Mouse (Mus musculus) embryonic facial prominence, embryonic 14.5 days (tissue): ENCODE data around the gene Klhdc4. TPM values are rescaled to one million over a fixed set of nuclear protein-coding genes. Genes with fewer than 3 reads are reported as not detected.
A peak's percentile ranks its signal among the peaks of the same experiment; 100 is the strongest.

Source experiments
- ATAC-seq: fragments of 200-750 bp; cut with Nextera tagmentation; 2 replicates; pipeline ENCODE4 v1.8.0; 2017; ENCODE audit warnings: low read depth, moderate number of reproducible peaks, moderate TSS enrichment
- DNase-seq: peaks from one replicate; pipeline ENCODE4 v3.0.0-alpha.2; 2015; ENCODE audit warnings: low spot score
- H3K27ac ChIP-seq: fragments of 300-500 bp; sonication (generic); replicated peaks from 2 replicates; pipeline ENCODE4 v1.5.1; 2014; ENCODE audit warnings: low read depth, mild to moderate bottlenecking, low read length, moderate library complexity
- H3K27me3 ChIP-seq: fragments of 300-500 bp; sonication (generic); replicated peaks from 2 replicates; pipeline ENCODE4 v1.6.1; 2014; ENCODE audit warnings: low read length; ENCODE audit not compliant: control insufficient read depth, insufficient read depth
- H3K36me3 ChIP-seq: fragments of 300-500 bp; sonication (generic); 2 replicates; pipeline ENCODE4 v1.6.1; 2014; ENCODE audit warnings: low read length, mixed read lengths; ENCODE audit not compliant: control insufficient read depth, insufficient read depth
- H3K4me1 ChIP-seq: fragments of 300-500 bp; sonication (generic); 2 replicates; pipeline ENCODE4 v1.6.1; 2014; ENCODE audit warnings: antibody characterized with exemption, low read length; ENCODE audit not compliant: control insufficient read depth, insufficient read depth
- H3K4me2 ChIP-seq: fragments of 300-500 bp; sonication (generic); 2 replicates; pipeline ENCODE4 v1.6.1; 2014; ENCODE audit warnings: low read depth, mild to moderate bottlenecking, low read length, moderate library complexity, mixed read lengths
- H3K4me3 ChIP-seq: fragments of 300-500 bp; sonication (generic); 2 replicates; pipeline ENCODE4 v1.5.1; 2014; ENCODE audit warnings: low read depth, mild to moderate bottlenecking, low read length
- H3K9ac ChIP-seq: fragments of 300-500 bp; sonication (generic); 2 replicates; pipeline ENCODE4 v1.6.1; 2014; ENCODE audit warnings: low read depth, mild to moderate bottlenecking, low read length, moderate library complexity, mixed read lengths
- H3K9me3 ChIP-seq: fragments of 300-500 bp; sonication (generic); 2 replicates; pipeline ENCODE4 v1.6.1; 2016; ENCODE audit warnings: low read length; ENCODE audit not compliant: control insufficient read depth
- WGBS: fragments of 180-500 bp; shearing (Covaris S2); extraction: QIAGEN DNeasy Blood & Tissue Kit; methylation state at CpG from one replicate; pipeline ENCODE4 v1.1.7; 2014; 5-methylcytosine and 5-hydroxymethylcytosine counted together
- polyA plus RNA-seq: library from polyadenylated mRNA; unstranded; fragments of >200 nt; fragmentation: Nextera tagmentation; extraction: Ambion mirVana; gene quantifications from 2 replicates; pipeline ENCODE4 v1.2.1, GENCODE M21; 2014

Klhdc4 gene
- polyA plus RNA-seq, 1 experiment from 2014 or later, result 25.6 TPM

DNA sequence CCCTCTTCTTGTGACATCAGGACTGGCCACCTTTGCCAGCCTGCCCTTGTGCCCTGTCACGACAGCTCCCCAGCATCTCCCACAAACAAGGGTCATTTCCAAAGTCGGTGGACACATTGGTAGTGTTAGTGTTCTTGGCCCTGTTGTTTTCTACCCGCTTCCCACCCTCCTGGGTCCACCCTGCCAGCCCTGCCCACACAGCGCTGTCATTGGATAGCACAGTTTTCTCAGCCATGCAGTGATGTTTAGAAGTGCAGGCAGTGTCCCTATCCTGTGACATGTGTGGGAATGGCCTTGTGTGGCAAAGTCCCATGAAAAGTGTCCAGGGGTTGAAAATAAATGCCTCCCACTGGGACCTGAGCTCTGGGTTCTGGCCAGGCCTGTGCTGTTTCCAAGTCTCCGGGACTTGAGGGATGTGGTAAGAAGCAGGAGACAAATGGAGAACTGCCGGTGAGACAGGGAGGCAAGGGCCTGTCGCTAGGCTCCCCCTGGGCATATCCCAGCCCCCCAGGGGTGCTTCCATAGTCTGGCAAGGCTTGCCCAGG, 63.7 kb downstream of the Klhdc4 start:
- H3K27ac ChIP-seq, result no peak overlapping the region

DNA sequence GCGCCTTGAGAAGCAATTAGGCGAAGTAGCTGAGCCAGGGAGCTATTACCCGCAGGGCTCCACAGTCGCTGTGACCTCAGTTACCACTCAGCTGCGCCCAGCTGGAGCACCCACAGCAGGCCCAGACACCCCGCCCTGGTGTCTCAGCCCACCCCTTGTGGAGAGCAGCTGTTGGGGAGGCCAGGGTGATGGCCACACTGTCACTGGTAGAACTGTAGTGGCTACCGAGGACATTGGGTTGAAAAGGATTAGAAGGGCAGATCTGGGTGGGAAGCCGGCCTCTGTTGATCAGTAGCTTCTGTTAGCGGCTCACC, 65.7 kb downstream of the Klhdc4 start:
- Histone ChIP-seq H3K27me3 (no peaks in the 10 kb centered on the region), H3K9ac (no peak overlapping the region), H3K27ac (no peak overlapping the region), H3K9me3 (no peaks in the 10 kb centered on the region), H3K36me3 (no peaks in the 10 kb centered on the region), H3K4me1 (no peaks in the 10 kb centered on the region), H3K4me3 (no peak overlapping the region), H3K4me2 (no peak overlapping the region)
- 61% methylated on average over 9 of the region's 9 CpGs for WGBS
- DNase-seq, result no peak
- ATAC-seq, result peak; percentile 53; the same call in 1 of the 2 replicates

More for the DNA sequence above, 63.7 kb downstream of the Klhdc4 start:
- Histone ChIP-seq H3K9ac (no peak overlapping the region), H3K27me3 (no peaks in the 10 kb centered on the region), H3K9me3 (no peaks in the 10 kb centered on the region), H3K36me3 (no peaks in the 10 kb centered on the region), H3K4me2 (no peak overlapping the region), H3K4me3 (no peak overlapping the region), H3K4me1 (no peaks in the 10 kb centered on the region)
- ATAC-seq (no peak), DNase-seq (no peak)
- WGBS, result 75% methylated on average over 7 of the region's 7 CpGs

DNA sequence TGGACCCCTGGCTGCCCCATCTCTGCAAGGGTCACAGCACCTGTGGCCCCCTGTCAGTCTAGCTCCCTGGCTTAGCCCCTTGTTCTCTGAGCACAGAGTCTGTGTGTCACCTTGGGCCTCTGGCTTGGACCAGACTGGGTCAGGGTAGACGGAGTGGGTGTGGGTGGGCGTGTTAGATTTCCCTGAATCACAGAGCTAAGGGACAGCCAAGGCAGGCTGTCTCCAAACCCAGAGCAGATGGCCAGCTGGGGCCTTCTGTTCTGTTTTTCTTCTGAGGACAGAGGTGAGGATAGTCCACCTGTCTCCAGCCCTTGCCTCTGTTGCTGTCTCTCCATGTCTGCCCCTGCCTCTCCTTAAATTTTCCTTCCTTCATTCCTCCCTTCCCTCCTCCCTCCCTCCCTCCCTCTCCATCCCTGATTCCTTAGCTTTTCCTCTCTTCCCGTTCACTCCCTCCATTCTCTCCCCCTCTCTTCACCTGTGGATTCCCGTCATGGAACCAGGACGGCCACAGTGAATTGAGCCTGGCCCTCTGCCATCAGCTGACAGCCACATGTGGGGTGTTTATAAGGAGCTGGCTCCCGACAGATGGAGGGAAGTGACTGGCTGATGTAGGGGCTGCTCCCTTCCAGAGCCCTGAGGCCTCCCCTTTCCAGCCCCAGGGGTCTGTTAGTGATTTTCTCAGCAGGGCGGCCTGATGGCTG, 66.2 kb downstream of the Klhdc4 start:
- no peaks in the 10 kb centered on the region for H3K27me3 ChIP-seq
- DNase-seq, result peak; percentile 56
- no peak overlapping the region for H3K27ac ChIP-seq
- 31% methylated on average over 7 of the region's 7 CpGs for WGBS
- no peaks in the 10 kb centered on the region for H3K4me1 ChIP-seq
- ATAC-seq, result peak; percentile 67
- no peak overlapping the region for H3K9ac ChIP-seq
- H3K9me3 ChIP-seq, result no peaks in the 10 kb centered on the region
- no peak overlapping the region for H3K4me2 ChIP-seq
- no peak overlapping the region for H3K4me3 ChIP-seq
- no peaks in the 10 kb centered on the region for H3K36me3 ChIP-seq

DNA sequence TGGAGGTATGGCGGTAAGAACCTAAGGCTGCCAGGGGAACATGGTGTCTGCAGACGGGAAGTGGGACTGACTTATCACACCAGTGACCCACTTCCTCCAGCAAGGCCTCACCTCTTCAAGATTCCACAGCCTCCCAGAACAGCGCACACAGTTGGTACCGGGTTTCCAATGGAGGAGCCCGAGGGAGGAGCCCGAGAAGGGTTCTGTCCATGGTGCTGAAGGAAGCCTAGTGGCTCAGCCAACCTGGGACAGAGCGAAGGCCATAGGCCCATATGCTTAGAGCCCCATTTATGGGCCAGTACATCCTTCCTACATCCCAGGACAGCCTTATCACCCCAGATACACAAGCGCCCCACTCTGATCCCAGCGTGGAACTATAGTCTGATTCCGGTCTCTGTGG, 67.9 kb downstream of the Klhdc4 start:
- ATAC-seq (no peak; the same call in 1 of the 2 replicates), DNase-seq (peak; percentile 77)
- Histone ChIP-seq H3K4me1 (no peaks in the 10 kb centered on the region), H3K36me3 (no peaks in the 10 kb centered on the region), H3K4me2 (no peak overlapping the region), H3K9ac (no peak overlapping the region), H3K27ac (no peak overlapping the region), H3K27me3 (no peaks in the 10 kb centered on the region), H3K9me3 (no peaks in the 10 kb centered on the region), H3K4me3 (no peak overlapping the region)
- WGBS, result 36% methylated on average over 9 of the region's 10 CpGs

DNA sequence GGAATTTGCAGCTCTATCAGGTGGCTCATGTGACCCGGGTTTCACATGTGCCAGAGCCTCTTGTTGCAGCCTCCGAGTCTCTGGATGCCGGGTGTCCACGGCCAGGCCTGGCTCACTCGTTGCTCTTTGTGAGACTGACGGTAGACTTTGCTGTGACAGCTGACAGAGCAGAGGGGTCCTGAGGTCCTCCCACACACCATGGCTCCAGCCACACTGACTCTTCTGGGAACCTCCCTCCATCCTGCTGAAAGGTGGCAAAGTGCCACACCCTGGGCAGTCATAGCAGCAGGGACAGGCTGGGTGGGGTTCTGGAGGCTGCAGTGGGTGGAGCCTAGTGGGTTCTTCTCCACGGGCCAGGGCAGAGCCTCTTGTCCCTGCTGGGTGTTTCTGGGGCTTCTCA, 68.9 kb downstream of the Klhdc4 start:
- H3K36me3 ChIP-seq, result no peaks in the 10 kb centered on the region
- no peak overlapping the region for H3K4me2 ChIP-seq
- no peaks in the 10 kb centered on the region for H3K4me1 ChIP-seq
- H3K27ac ChIP-seq, result no peak overlapping the region
- no peak for DNase-seq
- no peaks in the 10 kb centered on the region for H3K27me3 ChIP-seq
- ATAC-seq, result no peak
- 77% methylated on average over 7 of the region's 7 CpGs for WGBS
- H3K9ac ChIP-seq, result no peak overlapping the region
- H3K9me3 ChIP-seq, result no peaks in the 10 kb centered on the region
- H3K4me3 ChIP-seq, result no peak overlapping the region

DNA sequence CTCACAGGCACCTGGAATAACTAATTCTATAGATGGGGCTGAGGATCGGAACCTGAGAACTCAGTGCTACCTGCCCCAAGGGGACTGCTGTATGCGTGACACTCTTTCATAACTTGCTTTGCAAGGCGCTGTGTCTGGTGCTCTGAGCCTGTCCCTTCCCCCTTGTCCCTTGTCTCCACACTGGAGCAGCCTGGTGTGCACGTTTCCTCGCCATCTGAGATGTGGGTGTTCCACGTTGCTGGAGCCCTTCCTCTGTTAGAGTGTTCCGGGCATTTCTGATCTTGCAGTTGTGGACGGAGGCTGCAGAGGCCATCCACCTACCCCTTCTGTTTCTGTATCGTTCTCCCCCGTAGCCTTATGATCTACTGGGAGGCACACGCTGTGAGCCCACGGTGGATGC, 70.9 kb downstream of the Klhdc4 start:
- Histone ChIP-seq H3K9me3 (no peaks in the 10 kb centered on the region), H3K36me3 (no peaks in the 10 kb centered on the region), H3K4me2 (no peak overlapping the region), H3K9ac (no peak overlapping the region), H3K27me3 (no peaks in the 10 kb centered on the region), H3K4me1 (no peaks in the 10 kb centered on the region), H3K4me3 (no peak overlapping the region), H3K27ac (no peak overlapping the region)
- no peak for DNase-seq
- ATAC-seq, result no peak
- 72% methylated on average over 12 of the region's 12 CpGs for WGBS

DNA sequence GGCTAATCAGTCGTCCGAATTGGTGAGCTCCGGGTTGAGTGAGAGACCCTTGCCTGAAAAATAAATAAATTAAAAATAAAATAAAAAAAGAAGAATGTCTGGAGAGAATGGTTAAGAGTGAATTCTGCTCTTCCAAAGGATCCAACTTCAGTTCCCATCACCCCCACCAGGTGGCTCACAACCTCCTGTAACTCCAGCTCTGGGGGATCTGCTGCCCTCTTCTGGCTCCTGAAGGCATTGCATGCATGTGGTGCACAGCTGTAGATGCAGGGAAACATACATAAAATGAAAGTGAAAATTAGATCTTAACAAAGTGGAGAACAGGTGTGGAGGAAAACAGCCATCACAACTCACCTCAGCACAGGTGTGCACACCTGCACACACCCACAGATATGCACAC, 78.0 kb downstream of the Klhdc4 start:
- H3K4me3 ChIP-seq, result no peak overlapping the region
- peaks cover 11% of the 10 kb centered on the region; the same call in 1 of the 2 replicates for H3K9me3 ChIP-seq
- H3K27ac ChIP-seq, result no peak overlapping the region
- ATAC-seq, result no peak
- DNase-seq, result peak; percentile 16
- no peak overlapping the region for H3K9ac ChIP-seq
- no peaks in the 10 kb centered on the region for H3K4me1 ChIP-seq
- 18% methylated on average over 3 of the region's 3 CpGs for WGBS
- 0 out of 2 replicates have a peak, but pooled peaks cover 9% of the 10 kb centered on the region for H3K27me3 ChIP-seq
- no peak overlapping the region for H3K4me2 ChIP-seq
- H3K36me3 ChIP-seq, result no peaks in the 10 kb centered on the region

DNA sequence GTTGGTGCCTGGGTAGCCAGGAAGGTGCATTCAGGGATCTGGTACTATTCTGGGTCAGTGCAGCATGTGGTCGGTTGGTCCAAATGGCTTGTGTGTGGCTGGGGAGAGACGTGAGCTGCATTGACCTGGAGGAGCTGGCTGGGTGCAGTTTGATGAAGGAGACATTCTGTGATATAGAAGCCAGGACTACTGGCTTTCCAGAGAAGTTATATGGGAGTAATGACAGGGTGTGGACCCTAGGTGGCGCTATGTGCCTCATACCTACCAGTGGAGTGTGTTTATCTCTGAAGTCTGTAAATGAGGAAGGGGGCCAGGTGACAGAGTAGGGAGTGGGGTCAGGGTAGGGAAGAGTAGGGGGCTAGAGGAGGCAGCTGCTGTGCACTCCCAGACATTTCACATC, 78.9 kb downstream of the Klhdc4 start:
- Histone ChIP-seq H3K4me2 (no peak overlapping the region), H3K4me3 (no peak overlapping the region), H3K4me1 (no peaks in the 10 kb centered on the region), H3K9ac (no peak overlapping the region), H3K27me3 (0 out of 2 replicates have a peak, but pooled peaks cover 9% of the 10 kb centered on the region), H3K27ac (no peak overlapping the region), H3K9me3 (peaks cover 11% of the 10 kb centered on the region; the same call in 1 of the 2 replicates), H3K36me3 (no peaks in the 10 kb centered on the region)
- ATAC-seq (no peak), DNase-seq (no peak)
- WGBS, result 39% methylated on average over 3 of the region's 3 CpGs

DNA sequence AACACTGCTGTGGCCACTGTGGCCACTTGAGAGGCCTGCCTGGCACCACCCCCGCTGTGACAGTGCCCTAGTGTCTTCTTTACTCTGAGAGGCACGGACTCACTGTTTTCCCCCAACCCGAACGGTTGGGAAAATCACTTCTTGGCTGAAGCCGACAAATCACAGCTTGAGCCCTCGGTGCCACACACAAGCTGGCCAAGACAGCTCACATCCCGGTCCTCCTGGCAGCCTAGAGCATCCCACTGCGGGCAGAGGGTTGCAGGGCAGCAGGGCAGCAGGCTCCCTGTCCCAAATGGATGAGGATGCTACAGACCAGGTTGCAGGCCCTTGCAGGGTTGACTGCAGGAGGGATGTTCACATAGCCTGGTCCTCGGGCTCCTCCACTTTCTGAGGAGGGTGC, 79.9 kb downstream of the Klhdc4 start:
- no peak for ATAC-seq
- H3K27me3 ChIP-seq, result 0 out of 2 replicates have a peak, but pooled peaks cover 9% of the 10 kb centered on the region
- no peak overlapping the region for H3K9ac ChIP-seq
- 78% methylated on average over 9 of the region's 9 CpGs for WGBS
- DNase-seq, result no peak
- H3K4me3 ChIP-seq, result no peak overlapping the region
- no peak overlapping the region for H3K4me2 ChIP-seq
- no peaks in the 10 kb centered on the region for H3K4me1 ChIP-seq
- H3K27ac ChIP-seq, result no peak overlapping the region
- no peaks in the 10 kb centered on the region for H3K36me3 ChIP-seq
- H3K9me3 ChIP-seq, result peaks cover 11% of the 10 kb centered on the region; the same call in 1 of the 2 replicates
